Comparison of ENCODE assay signal across 19 mouse cellular contexts in genomic region chr3:135903366-135903765, GRCm38 (mm10).
A peak's percentile ranks its signal among the peaks of the same experiment; 100 is the strongest.
DNase-seq lines count a peak whose midpoint lies in the region; ATAC-seq and TF ChIP-seq lines count a peak whose summit lies in the region.
"Had no signal": no experiment of that assay in that cellular context is flagged by ENCODE, and none has a peak within 500 bp of the region (broad histone marks: within the 10 kb centered on the region; RNA-seq: fewer than 3 reads in every experiment).

No protein-coding gene starts in this region.

- peak; percentile 10 for DNase-seq in heart, adult 11 months
- no peak for DNase-seq in liver, embryonic 14.5 days (ENCODE audit: low read depth in 3 of 3, low spot score in 3 of 3)
- DNase-seq in liver, embryonic 11.5 days (ENCODE audit: low spot score): no peak
- peak; percentile 14 for DNase-seq in induced T-regulatory cell, adult 2 months (ENCODE audit: low read depth)
- no peak for DNase-seq in neural tube, embryonic 10.5 days (ENCODE audit: extremely low spot score, low spot score)
- no peak for DNase-seq in left cerebral cortex, adult 18-20 months (ENCODE audit: low spot score in 2 of 2)
- DNase-seq: adrenal gland, adult 8-10 months; cerebellum, adult 11-12 months; gastrocnemius, postnatal 10 days; kidney, adult 8-10 months; liver, embryonic 13.5 days; lung, postnatal 14 days; right cerebral cortex, adult 18-20 months had no signal

- H3K27me3 ChIP-seq in heart, embryonic 12.5 days (replicated peaks): no peaks in the 10 kb centered on the region
- no peaks in the 10 kb centered on the region for H3K27me3 ChIP-seq in liver, embryonic 14.5 days (ENCODE audit: control insufficient read depth, insufficient read depth, low read length)
- no peaks in the 10 kb centered on the region for H3K27me3 ChIP-seq in liver, embryonic 11.5 days (replicated peaks; ENCODE audit: control insufficient read depth, insufficient read depth, low read length)
- H3K27me3 ChIP-seq in E14TG2a.4 (ENCODE audit: insufficient read depth, low read length): no peaks in the 10 kb centered on the region
- H3K27me3 ChIP-seq: embryonic facial prominence, embryonic 12.5 days; hindbrain, embryonic 12.5 days; liver, embryonic 13.5 days; megakaryocyte, embryonic 14.5 days had no signal

- 78% methylated on average over 1 of the region's 1 CpGs for WGBS in heart, embryonic 12.5 days
- 45% methylated on average over 1 of the region's 1 CpGs for WGBS in liver, embryonic 14.5 days (ENCODE audit: insufficient replicate concordance)
- WGBS in liver, embryonic 11.5 days: 71% methylated on average over 1 of the region's 1 CpGs

- no peaks in the 10 kb centered on the region for H3K9me3 ChIP-seq in heart, embryonic 12.5 days (replicated peaks)
- H3K9me3 ChIP-seq in liver, embryonic 14.5 days (ENCODE audit: control insufficient read depth, low read length): no peaks in the 10 kb centered on the region
- no peaks in the 10 kb centered on the region for H3K9me3 ChIP-seq in liver, embryonic 11.5 days (ENCODE audit: control insufficient read depth, low read length)
- no peaks in the 10 kb centered on the region for H3K9me3 ChIP-seq in E14TG2a.4 (ENCODE audit: low read length)
- H3K9me3 ChIP-seq: embryonic facial prominence, embryonic 12.5 days; hindbrain, embryonic 12.5 days; liver, embryonic 13.5 days; megakaryocyte, embryonic 14.5 days had no signal

- no peak overlapping the region for H3K9ac ChIP-seq in heart, embryonic 12.5 days
- H3K9ac ChIP-seq in liver, embryonic 14.5 days (replicated peaks): no peak overlapping the region
- H3K9ac ChIP-seq in liver, embryonic 11.5 days (ENCODE audit: low read depth, low read length): no peak overlapping the region
- H3K9ac ChIP-seq: embryonic facial prominence, embryonic 12.5 days; hindbrain, embryonic 12.5 days; liver, embryonic 13.5 days had no signal

- no peak overlapping the region for H3K4me3 ChIP-seq in heart, embryonic 12.5 days
- no peak overlapping the region for H3K4me3 ChIP-seq in liver, embryonic 14.5 days (ENCODE audit: insufficient read depth in 1 of 2, low read depth in 2 of 2, low read length in 2 of 2)
- no peak overlapping the region for H3K4me3 ChIP-seq in liver, embryonic 11.5 days (ENCODE audit: low read depth, low read length)
- no peak overlapping the region for H3K4me3 ChIP-seq in E14TG2a.4 (replicated peaks; ENCODE audit: low read length)
- H3K4me3 ChIP-seq: embryonic facial prominence, embryonic 12.5 days; hindbrain, embryonic 12.5 days; liver, embryonic 13.5 days; megakaryocyte, embryonic 14.5 days had no signal

- no peak for TF ChIP-seq EP300 in liver, embryonic 14.5 days (IDR thresholded peaks at IDR 0.05; ENCODE audit: low read depth)

- H3K4me1 ChIP-seq in heart, embryonic 12.5 days (replicated peaks): no peaks in the 10 kb centered on the region
- H3K4me1 ChIP-seq in liver, embryonic 14.5 days (replicated peaks; ENCODE audit: control insufficient read depth in 2 of 2, insufficient read depth in 2 of 2, low read length in 1 of 2): no peaks in the 10 kb centered on the region
- H3K4me1 ChIP-seq in liver, embryonic 11.5 days (replicated peaks; ENCODE audit: control insufficient read depth, insufficient read depth, low read length): no peaks in the 10 kb centered on the region
- no peaks in the 10 kb centered on the region for H3K4me1 ChIP-seq in E14TG2a.4 (replicated peaks; ENCODE audit: low read depth, low read length)
- H3K4me1 ChIP-seq: embryonic facial prominence, embryonic 12.5 days; hindbrain, embryonic 12.5 days; liver, embryonic 13.5 days; megakaryocyte, embryonic 14.5 days had no signal

- no peaks in the 10 kb centered on the region for H3K36me3 ChIP-seq in heart, embryonic 12.5 days
- H3K36me3 ChIP-seq in liver, embryonic 14.5 days (replicated peaks; ENCODE audit: control insufficient read depth, insufficient read depth, low read depth): no peaks in the 10 kb centered on the region
- H3K36me3 ChIP-seq in liver, embryonic 11.5 days (ENCODE audit: control insufficient read depth, insufficient read depth, low read length): no peaks in the 10 kb centered on the region
- H3K36me3 ChIP-seq in E14TG2a.4 (ENCODE audit: insufficient read depth, low read length): no peaks in the 10 kb centered on the region
- H3K36me3 ChIP-seq: embryonic facial prominence, embryonic 12.5 days; hindbrain, embryonic 12.5 days; liver, embryonic 13.5 days had no signal

- no peak for ATAC-seq in heart, embryonic 12.5 days (ENCODE audit: insufficient number of reproducible peaks, low FRiP score)
- no peak for ATAC-seq in liver, embryonic 14.5 days (ENCODE audit: insufficient read depth)
- ATAC-seq in liver, embryonic 11.5 days (replicated peaks; ENCODE audit: low FRiP score): no peak
- ATAC-seq: midbrain, embryonic 16.5 days had no signal

- TF ChIP-seq CTCF in liver, embryonic 14.5 days (IDR thresholded peaks at IDR 0.05; ENCODE audit: low read depth): peak; percentile 26; the same call in 1 of the 2 replicates
- TF ChIP-seq CTCF in E14TG2a.4 (conservative IDR thresholded peaks at IDR 0.05; ENCODE audit: low read length): peak; percentile 19

- no peak overlapping the region for H3K27ac ChIP-seq in heart, embryonic 12.5 days (ENCODE audit: poor library complexity, severe bottlenecking)
- H3K27ac ChIP-seq in liver, embryonic 14.5 days: no peak overlapping the region
- H3K27ac ChIP-seq in liver, embryonic 11.5 days (ENCODE audit: low read depth, low read length): no peak overlapping the region
- H3K27ac ChIP-seq: embryonic facial prominence, embryonic 12.5 days; hindbrain, embryonic 12.5 days; liver, embryonic 13.5 days had no signal

- H3K4me2 ChIP-seq in heart, embryonic 12.5 days: no peak overlapping the region
- H3K4me2 ChIP-seq in liver, embryonic 14.5 days (ENCODE audit: low read depth): no peak overlapping the region
- no peak overlapping the region for H3K4me2 ChIP-seq in liver, embryonic 11.5 days
- H3K4me2 ChIP-seq: embryonic facial prominence, embryonic 12.5 days; hindbrain, embryonic 12.5 days; liver, embryonic 13.5 days had no signal

Comparison
In these comparisons a context has a peak if more than half of its experiments do, and no peak if none do; other contexts are left out.
1. DNase-seq: peak in heart, adult 11 months (single experiment) and induced T-regulatory cell, adult 2 months (single experiment); none in liver, embryonic 14.5 days (0 of 3), liver, embryonic 11.5 days (single experiment), neural tube, embryonic 10.5 days (single experiment) and left cerebral cortex, adult 18-20 months (0 of 2).